Mouse (Mus musculus): ENCODE measurements around the gene Ahcyl2.
"Not testable (repeated sequence)": the region's sequence is repeated elsewhere in the genome, so short reads cannot be mapped to it uniquely, and the experiment has no call there.

The Ahcyl2 gene

GRCm38 (mm10) chr6:29772236-29772635 lies 4.4 kb downstream of the Ahcyl2 start:
- DNase-seq = no peak

- no peak for DNase-seq
Observed at GRCm38 (mm10) chr6:29774161-29774560, 6.3 kb downstream of the Ahcyl2 start.

DNA sequence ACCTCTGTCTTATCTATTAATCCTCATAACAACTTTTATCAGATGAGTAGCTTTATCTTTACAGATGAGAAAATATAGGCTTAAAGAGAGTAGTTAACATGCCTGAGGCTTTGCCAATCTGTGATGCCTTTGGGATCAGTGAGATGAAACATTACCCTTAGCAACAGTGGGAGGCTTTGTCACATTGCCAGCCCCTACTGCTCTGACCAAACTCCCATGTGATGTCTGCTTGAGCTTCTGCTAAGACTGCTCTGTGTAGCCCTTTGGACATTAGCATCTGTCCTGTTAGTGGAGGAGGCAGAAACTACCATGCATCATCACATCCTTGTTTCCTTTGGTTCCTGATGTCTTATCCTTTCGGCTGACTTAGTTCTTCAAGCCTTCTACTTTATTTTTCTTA lies 7.8 kb downstream of the Ahcyl2 start:
- DNase-seq = no peak

DNA sequence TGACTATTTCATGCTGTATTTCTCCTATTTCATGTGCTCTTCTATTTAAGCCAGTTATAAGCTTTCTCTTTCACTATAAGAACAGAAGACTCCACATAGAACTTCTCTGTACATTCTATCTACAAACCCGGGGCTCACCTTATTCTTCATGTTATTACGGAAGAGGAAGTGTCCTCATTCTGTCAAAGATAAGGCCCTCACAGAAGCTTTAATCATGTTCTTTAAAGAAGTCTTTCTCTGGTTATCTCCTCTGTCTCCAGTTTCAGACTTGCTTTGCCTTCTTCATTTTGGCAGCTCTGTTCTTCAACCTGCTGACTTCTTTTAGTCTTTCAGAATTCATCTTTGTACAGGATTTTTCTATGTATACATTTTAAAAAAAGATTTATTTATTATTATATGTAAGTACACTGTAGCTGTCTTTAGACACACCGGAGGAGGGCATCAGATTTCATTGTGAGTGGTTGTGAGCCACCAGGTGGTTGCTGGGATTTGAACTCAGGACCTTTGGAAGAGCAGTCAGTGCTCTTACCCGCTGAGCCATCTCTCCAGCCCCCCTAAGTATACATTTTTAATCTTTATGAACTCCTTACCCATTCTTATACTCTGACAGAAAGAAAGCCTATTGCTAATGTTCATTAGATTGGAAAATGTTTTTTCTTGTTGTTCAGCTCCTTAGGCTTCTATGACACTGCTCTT lies 8.9 kb downstream of the Ahcyl2 start:
- no peak for DNase-seq

GRCm38 (mm10) chr6:29777238-29777555 lies 9.4 kb downstream of the Ahcyl2 start:
- DNase-seq = no peak

GRCm38 (mm10) chr6:29780082-29780481 lies 12.3 kb downstream of the Ahcyl2 start:
- DNase-seq = no peak

- DNase-seq = no peak
Observed at GRCm38 (mm10) chr6:29780571-29780970, 12.8 kb downstream of the Ahcyl2 start.

DNA sequence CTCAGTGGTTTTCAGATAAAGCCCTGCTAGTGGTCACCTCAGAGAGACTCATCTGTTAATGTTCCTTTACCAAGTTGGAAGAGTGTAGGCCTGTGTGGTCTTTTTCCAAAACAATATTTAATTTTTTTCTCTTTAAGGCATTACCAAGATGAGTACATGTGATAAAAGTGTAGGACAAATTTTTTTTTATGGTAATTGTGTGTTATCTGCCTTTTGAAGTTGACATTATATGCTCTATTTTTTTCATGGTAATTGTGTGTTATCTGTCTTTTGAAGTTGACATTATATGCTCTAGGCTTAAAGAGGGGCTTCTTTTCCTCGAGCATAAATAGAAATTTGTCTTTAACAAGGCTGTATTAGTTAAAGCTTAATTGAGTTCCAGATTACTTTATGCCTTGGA lies 14.4 kb downstream of the Ahcyl2 start:
- no peak for DNase-seq

GRCm38 (mm10) chr6:29783960-29784359 lies 16.1 kb downstream of the Ahcyl2 start:
- DNase-seq = no peak

GRCm38 (mm10) chr6:29784413-29785021 lies 16.7 kb downstream of the Ahcyl2 start:
- DNase-seq = no peak

DNA sequence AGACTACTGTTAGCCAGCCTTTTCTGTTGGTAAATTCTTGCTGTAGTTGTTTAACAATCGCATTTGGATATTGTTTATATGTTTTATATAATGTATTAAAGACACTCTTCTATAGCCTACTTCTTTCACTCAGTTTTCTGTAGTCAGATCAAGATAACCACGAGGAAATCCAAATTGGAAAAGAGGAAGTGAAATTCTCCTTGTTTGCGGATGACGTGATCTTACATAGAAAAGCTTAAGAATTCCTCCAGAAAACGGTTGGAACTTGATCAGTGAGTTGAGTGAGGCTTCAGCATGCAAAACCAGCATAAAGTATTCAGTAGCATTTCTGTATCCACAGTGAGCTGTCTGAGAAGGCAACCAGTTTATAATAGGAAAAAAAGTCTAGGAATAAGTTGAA lies 17.9 kb downstream of the Ahcyl2 start:
- no peak for DNase-seq

DNA sequence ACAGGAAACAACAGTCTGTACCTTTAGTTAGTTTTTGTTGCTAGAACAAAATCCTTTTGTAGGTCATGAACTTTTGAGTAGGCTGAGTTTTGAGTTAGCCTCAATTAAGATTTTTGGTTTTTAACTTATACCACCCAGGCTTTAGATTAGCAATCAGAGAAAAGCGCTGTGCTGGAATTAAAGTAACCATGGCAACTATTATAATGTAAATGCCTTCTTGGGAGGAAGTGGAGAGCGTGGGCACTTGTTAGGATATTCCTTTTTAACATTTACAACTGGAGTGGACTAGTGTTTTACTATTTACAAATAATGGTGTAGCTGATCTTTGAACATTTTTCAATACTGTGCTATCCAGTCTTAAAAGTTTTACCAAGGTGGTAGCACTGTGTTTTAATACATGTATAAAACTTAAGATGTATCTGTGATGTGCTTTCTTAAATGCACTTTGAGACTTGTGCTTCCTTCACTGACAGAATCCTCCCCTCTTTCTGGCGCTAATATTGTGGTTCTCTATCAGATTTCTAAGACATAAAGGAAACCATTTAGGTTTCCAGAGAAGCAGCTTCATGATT lies 21.1 kb downstream of the Ahcyl2 start:
- DNase-seq = peak; percentile 25

- no peak for DNase-seq
Observed at GRCm38 (mm10) chr6:29790014-29790698, 22.3 kb downstream of the Ahcyl2 start.

- no peak for DNase-seq
Observed at GRCm38 (mm10) chr6:29793520-29793919, 25.7 kb downstream of the Ahcyl2 start.

- no peak for DNase-seq
Observed at GRCm38 (mm10) chr6:29794582-29794981, 26.8 kb downstream of the Ahcyl2 start.

GRCm38 (mm10) chr6:29802979-29803378 lies 35.2 kb downstream of the Ahcyl2 start:
- DNase-seq = no peak

- no peak for DNase-seq
Observed at GRCm38 (mm10) chr6:29804006-29804405, 36.2 kb downstream of the Ahcyl2 start.

- no peak for DNase-seq
Observed at GRCm38 (mm10) chr6:29805381-29805780, 37.6 kb downstream of the Ahcyl2 start.

DNA sequence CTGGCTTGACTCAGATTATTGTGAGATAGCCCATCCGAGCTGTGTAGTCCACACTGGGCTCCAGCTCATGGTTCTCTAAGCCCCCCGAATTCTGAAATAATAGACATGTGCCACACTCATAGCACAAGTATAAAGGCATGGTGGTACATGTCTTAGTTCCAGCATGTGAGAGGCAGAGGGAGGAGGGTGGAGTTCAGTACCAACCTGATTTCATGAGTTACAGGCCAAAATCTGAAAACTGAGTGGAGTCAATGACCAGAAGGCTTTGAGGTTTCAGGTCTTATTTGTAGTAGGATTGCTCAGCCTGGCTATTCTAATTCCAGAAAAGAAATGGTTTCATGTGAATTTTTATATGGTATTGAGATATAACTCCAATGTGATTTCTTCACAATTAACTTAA lies 44.3 kb downstream of the Ahcyl2 start:
- DNase-seq = no peak

DNA sequence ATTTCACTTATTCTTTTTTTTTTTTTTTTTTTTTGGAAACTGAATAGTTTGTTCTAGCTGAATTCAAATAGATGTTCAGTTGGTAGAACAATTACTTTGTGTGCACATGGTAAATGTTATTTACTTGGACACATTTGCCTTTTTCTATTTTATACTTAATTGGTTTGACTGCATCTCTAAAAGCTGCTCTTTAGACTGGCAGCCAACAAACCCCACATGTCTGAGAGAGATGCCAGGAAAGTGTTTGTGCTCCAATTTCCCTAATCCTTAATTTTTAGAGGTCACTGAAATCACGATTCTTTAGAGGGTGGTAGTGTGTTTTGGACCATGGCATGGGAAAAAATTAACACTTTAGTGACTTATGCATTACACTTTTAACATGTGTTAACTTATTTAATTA lies 44.8 kb downstream of the Ahcyl2 start:
- DNase-seq = no peak

DNA sequence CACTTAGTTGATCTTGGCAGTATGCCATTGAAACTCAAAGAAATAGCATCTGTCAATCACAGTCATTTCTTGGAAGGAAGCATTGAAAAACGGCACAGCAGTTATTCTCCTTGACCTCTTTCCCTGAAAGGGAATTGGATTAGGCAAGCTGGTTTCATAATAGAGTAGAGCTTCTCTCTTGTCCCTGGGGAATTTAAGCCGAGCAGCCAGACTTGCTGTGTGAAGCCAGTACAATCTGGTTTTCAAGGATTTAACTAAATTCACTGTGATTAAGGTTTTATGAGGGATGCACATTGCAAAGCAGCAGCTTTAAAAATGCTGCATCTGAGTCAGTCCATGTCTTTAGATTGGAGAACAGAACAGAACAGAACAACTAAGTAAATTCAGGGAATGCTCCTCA lies 46.8 kb downstream of the Ahcyl2 start:
- DNase-seq = peak; percentile 56

DNA sequence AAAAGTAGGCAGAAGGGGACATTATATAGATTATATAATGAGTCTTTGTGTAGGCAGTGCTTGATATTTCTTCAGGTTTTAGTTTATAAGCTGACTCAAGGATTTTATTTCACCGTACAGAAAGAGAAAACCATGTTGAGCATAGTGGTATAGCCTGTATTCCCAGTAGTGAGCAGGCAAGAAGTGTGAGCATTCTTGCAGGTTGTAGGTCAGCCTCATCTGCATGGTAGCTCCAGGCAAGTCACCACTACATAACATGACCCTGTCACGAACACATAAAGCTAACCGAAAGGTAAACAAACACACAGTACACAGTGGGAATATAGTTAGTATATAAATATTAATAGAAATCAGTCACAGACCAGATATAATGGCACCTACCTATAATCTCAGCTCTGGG lies 47.2 kb downstream of the Ahcyl2 start:
- no peak for DNase-seq

GRCm38 (mm10) chr6:29815634-29816033 lies 47.8 kb downstream of the Ahcyl2 start:
- no peak for DNase-seq

GRCm38 (mm10) chr6:29816371-29816770 lies 48.6 kb downstream of the Ahcyl2 start:
- not testable (repeated sequence) for DNase-seq

Measured in embryo, embryonic 11 days (tissue).